Mouse (Mus musculus) layer of hippocampus, adult 2 months (tissue): ENCODE data around the gene Tnnt1. TPM values are rescaled to one million over a fixed set of nuclear protein-coding genes. Genes with fewer than 3 reads are reported as not detected.

ENCODE experiments used
- DNase-seq, 2 experiments: peaks; one replicate each; pipeline ENCODE4 v3.0.0; 2022; ENCODE audit warnings: low spot score in 2 of 2
- H3K27ac ChIP-seq: fragments of 200-600 bp; 2 replicates; pipeline ENCODE4 v1.8.1; 2022
- H3K4me3 ChIP-seq: fragments of 200-600 bp; 2 replicates; pipeline ENCODE4 v1.8.1; 2022; ENCODE audit warnings: mild to moderate bottlenecking
- CTCF ChIP-seq: fragments of 200-600 bp; conservative IDR thresholded peaks from 2 replicates; pipeline ENCODE4 v1.8.1; 2022; ENCODE audit warnings: antibody characterized with exemption, mild to moderate bottlenecking, moderate library complexity
- total RNA-seq, 2 experiments: library from RNA; stranded (reverse); gene quantifications; 2 replicates each; pipeline ENCODE4 v1.2.3; 2021

Tnnt1 gene
- total RNA-seq, 2 experiments from 2014 or later = 1.7 to 4.0 TPM

GRCm38 (mm10) chr7:4499034-4499433 lies 17.1 kb downstream of the Tnnt1 start:
- TF ChIP-seq CTCF = no peak

GRCm38 (mm10) chr7:4498251-4498650 lies 17.9 kb downstream of the Tnnt1 start:
- peak overlapping the region; percentile 10; the same call in 1 of the 2 replicates for H3K4me3 ChIP-seq
- peak overlapping the region; percentile 28; the same call in 1 of the 2 replicates for H3K27ac ChIP-seq
- TF ChIP-seq CTCF = no peak
- DNase-seq = peak in 1 of 2 experiments; percentile 37

More at GRCm38 (mm10) chr7:4499034-4499433, 17.1 kb downstream of the Tnnt1 start:
- Histone ChIP-seq H3K4me3 (no peak overlapping the region; the same call in 1 of the 2 replicates), H3K27ac (peak overlapping the region; percentile 28; the same call in 1 of the 2 replicates)
- no peak for DNase-seq

GRCm38 (mm10) chr7:4497271-4497903 lies 18.8 kb downstream of the Tnnt1 start:
- Histone ChIP-seq H3K4me3 (no peak overlapping the region; the same call in 1 of the 2 replicates), H3K27ac (no peak overlapping the region)
- no peak for TF ChIP-seq CTCF
- no peak for DNase-seq

- no peak for DNase-seq
- TF ChIP-seq CTCF = no peak
- no peak overlapping the region for H3K27ac ChIP-seq
These were observed 19.7 kb downstream of the Tnnt1 start for GRCm38 (mm10) chr7:4496468-4496867.

GRCm38 (mm10) chr7:4493991-4494390 lies 22.2 kb downstream of the Tnnt1 start:
- no peak overlapping the region for H3K27ac ChIP-seq
- TF ChIP-seq CTCF = no peak
- H3K4me3 ChIP-seq = no peak overlapping the region
- no peak for DNase-seq

More at GRCm38 (mm10) chr7:4496468-4496867, 19.7 kb downstream of the Tnnt1 start:
- H3K4me3 ChIP-seq = no peak overlapping the region

- Histone ChIP-seq H3K27ac (no peak overlapping the region), H3K4me3 (no peak overlapping the region)
- DNase-seq = no peak
- TF ChIP-seq CTCF = no peak
These were observed 23.6 kb downstream of the Tnnt1 start for GRCm38 (mm10) chr7:4492284-4493224.

GRCm38 (mm10) chr7:4491308-4491707 lies 24.9 kb downstream of the Tnnt1 start:
- Histone ChIP-seq H3K4me3 (no peak overlapping the region), H3K27ac (peak overlapping the region; percentile 46; the same call in 1 of the 2 replicates)
- no peak for TF ChIP-seq CTCF
- no peak for DNase-seq

GRCm38 (mm10) chr7:4482281-4482680 lies 33.9 kb downstream of the Tnnt1 start:
- H3K4me3 ChIP-seq = no peak overlapping the region
- TF ChIP-seq CTCF = no peak
- H3K27ac ChIP-seq = no peak overlapping the region
- no peak for DNase-seq

GRCm38 (mm10) chr7:4479674-4480073 lies 36.5 kb downstream of the Tnnt1 start:
- peak in 1 of 2 experiments; percentile 44 for DNase-seq
- Histone ChIP-seq H3K4me3 (no peak overlapping the region), H3K27ac (no peak overlapping the region)
- peak; percentile 78 for TF ChIP-seq CTCF

- TF ChIP-seq CTCF = no peak
- Histone ChIP-seq H3K27ac (peak overlapping the region; percentile 21; the same call in 1 of the 2 replicates), H3K4me3 (peak overlapping the region; percentile 62)
- DNase-seq = no peak
These were observed 37.3 kb downstream of the Tnnt1 start for GRCm38 (mm10) chr7:4478796-4479291.

- peak overlapping the region; percentile 36; the same call in 1 of the 2 replicates for H3K27ac ChIP-seq
- peak overlapping the region; percentile 62 for H3K4me3 ChIP-seq
- DNase-seq = peak; percentile 44 to 49
- no peak for TF ChIP-seq CTCF
These were observed 38.0 kb downstream of the Tnnt1 start for GRCm38 (mm10) chr7:4478021-4478795.

GRCm38 (mm10) chr7:4473940-4474339 lies 42.2 kb downstream of the Tnnt1 start:
- no peak for DNase-seq
- no peak overlapping the region for H3K27ac ChIP-seq
- no peak overlapping the region for H3K4me3 ChIP-seq
- TF ChIP-seq CTCF = no peak
